Mouse (Mus musculus) testis, adult 2 months (tissue): ENCODE data around the gene Uqcc1.

Experiments used
- CTCF ChIP-seq: fragments of 200-500 bp; IDR thresholded peaks from 2 replicates; pipeline ENCODE4 v1.5.1; 2012; ENCODE audit warnings: low read depth, mild to moderate bottlenecking, inconsistent platforms, low read length, moderate library complexity; ENCODE audit not compliant: control insufficient read depth, insufficient read depth, insufficient replicate concordance
- POLR2A ChIP-seq: fragments of 200-500 bp; IDR thresholded peaks from 2 replicates; pipeline ENCODE4 v1.6.1; 2012; ENCODE audit warnings: low read depth, mild to moderate bottlenecking, inconsistent platforms, low read length, moderate library complexity; ENCODE audit not compliant: control insufficient read depth

- no peak for TF ChIP-seq CTCF
- peak; percentile 81 for TF ChIP-seq POLR2A
Measured at GRCm38 (mm10) chr2:155826630-155827424, 103.3 kb downstream of the Uqcc1 start, which contains the start of gene Eif6.
